Mouse (Mus musculus): ENCODE results near the gene Rims1.

Rims1 gene

GRCm38 (mm10) chr1:22293310-22293709 lies 512.5 kb downstream of the Rims1 start:
- Histone ChIP-seq H3K27me3 (ENCODE audit: control insufficient read depth, insufficient read depth, low read length, poor library complexity, severe bottlenecking) (no peaks in the 10 kb centered on the region), H3K36me3 (ENCODE audit: control insufficient read depth, insufficient read depth, low read length, poor library complexity, severe bottlenecking) (no peaks in the 10 kb centered on the region)
- DNase-seq (ENCODE audit: low read depth, low spot score): no peak

GRCm38 (mm10) chr1:22286807-22287206 lies 519.0 kb downstream of the Rims1 start:
- DNase-seq (ENCODE audit: low read depth, low spot score): no peak
- no peaks in the 10 kb centered on the region for H3K27me3 ChIP-seq (ENCODE audit: control insufficient read depth, insufficient read depth, low read length, poor library complexity, severe bottlenecking)
- H3K36me3 ChIP-seq (ENCODE audit: control insufficient read depth, insufficient read depth, low read length, poor library complexity, severe bottlenecking): no peaks in the 10 kb centered on the region

- DNase-seq (ENCODE audit: low read depth, low spot score): no peak
- no peaks in the 10 kb centered on the region for H3K27me3 ChIP-seq (ENCODE audit: control insufficient read depth, insufficient read depth, low read length, poor library complexity, severe bottlenecking)
These were observed 525.8 kb downstream of the Rims1 start for GRCm38 (mm10) chr1:22279954-22280353.

GRCm38 (mm10) chr1:22274081-22274480 lies 531.7 kb downstream of the Rims1 start:
- H3K27me3 ChIP-seq (ENCODE audit: control insufficient read depth, insufficient read depth, low read length, poor library complexity, severe bottlenecking): no peaks in the 10 kb centered on the region
- DNase-seq (ENCODE audit: low read depth, low spot score): no peak
- H3K36me3 ChIP-seq (ENCODE audit: control insufficient read depth, insufficient read depth, low read length, poor library complexity, severe bottlenecking): no peaks in the 10 kb centered on the region

More at GRCm38 (mm10) chr1:22279954-22280353, 525.8 kb downstream of the Rims1 start:
- no peaks in the 10 kb centered on the region for H3K36me3 ChIP-seq (ENCODE audit: control insufficient read depth, insufficient read depth, low read length, poor library complexity, severe bottlenecking)

- no peak for DNase-seq (ENCODE audit: low read depth, low spot score)
- no peaks in the 10 kb centered on the region for H3K36me3 ChIP-seq (ENCODE audit: control insufficient read depth, insufficient read depth, low read length, poor library complexity, severe bottlenecking)
- no peaks in the 10 kb centered on the region for H3K27me3 ChIP-seq (ENCODE audit: control insufficient read depth, insufficient read depth, low read length, poor library complexity, severe bottlenecking)
These were observed 535.7 kb downstream of the Rims1 start for GRCm38 (mm10) chr1:22270131-22270530.

GRCm38 (mm10) chr1:22268581-22269359 lies 537.0 kb downstream of the Rims1 start:
- DNase-seq (ENCODE audit: low read depth, low spot score): peak; percentile 72
- Histone ChIP-seq H3K36me3 (ENCODE audit: control insufficient read depth, insufficient read depth, low read length, poor library complexity, severe bottlenecking) (no peaks in the 10 kb centered on the region), H3K27me3 (ENCODE audit: control insufficient read depth, insufficient read depth, low read length, poor library complexity, severe bottlenecking) (no peaks in the 10 kb centered on the region)

- no peaks in the 10 kb centered on the region for H3K27me3 ChIP-seq (ENCODE audit: control insufficient read depth, insufficient read depth, low read length, poor library complexity, severe bottlenecking)
- DNase-seq (ENCODE audit: low read depth, low spot score): no peak
- H3K36me3 ChIP-seq (ENCODE audit: control insufficient read depth, insufficient read depth, low read length, poor library complexity, severe bottlenecking): no peaks in the 10 kb centered on the region
These were observed 539.3 kb downstream of the Rims1 start for GRCm38 (mm10) chr1:22266491-22266890.

- Histone ChIP-seq H3K36me3 (ENCODE audit: control insufficient read depth, insufficient read depth, low read length, poor library complexity, severe bottlenecking) (no peaks in the 10 kb centered on the region), H3K27me3 (ENCODE audit: control insufficient read depth, insufficient read depth, low read length, poor library complexity, severe bottlenecking) (no peaks in the 10 kb centered on the region)
- DNase-seq (ENCODE audit: low read depth, low spot score): no peak
These were observed 540.3 kb downstream of the Rims1 start for GRCm38 (mm10) chr1:22265528-22265927.

- no peaks in the 10 kb centered on the region for H3K36me3 ChIP-seq (ENCODE audit: control insufficient read depth, insufficient read depth, low read length, poor library complexity, severe bottlenecking)
- no peaks in the 10 kb centered on the region for H3K27me3 ChIP-seq (ENCODE audit: control insufficient read depth, insufficient read depth, low read length, poor library complexity, severe bottlenecking)
- no peak for DNase-seq (ENCODE audit: low read depth, low spot score)
These were observed 543.4 kb downstream of the Rims1 start for GRCm38 (mm10) chr1:22262169-22262950.

- Histone ChIP-seq H3K36me3 (ENCODE audit: control insufficient read depth, insufficient read depth, low read length, poor library complexity, severe bottlenecking) (no peaks in the 10 kb centered on the region), H3K27me3 (ENCODE audit: control insufficient read depth, insufficient read depth, low read length, poor library complexity, severe bottlenecking) (no peaks in the 10 kb centered on the region)
- DNase-seq (ENCODE audit: low read depth, low spot score): no peak
These were observed 544.1 kb downstream of the Rims1 start for GRCm38 (mm10) chr1:22261702-22262101.

GRCm38 (mm10) chr1:22260291-22260690 lies 545.5 kb downstream of the Rims1 start:
- H3K27me3 ChIP-seq (ENCODE audit: control insufficient read depth, insufficient read depth, low read length, poor library complexity, severe bottlenecking): no peaks in the 10 kb centered on the region

GRCm38 (mm10) chr1:22258356-22258755 lies 547.4 kb downstream of the Rims1 start:
- Histone ChIP-seq H3K36me3 (ENCODE audit: control insufficient read depth, insufficient read depth, low read length, poor library complexity, severe bottlenecking) (no peaks in the 10 kb centered on the region), H3K27me3 (ENCODE audit: control insufficient read depth, insufficient read depth, low read length, poor library complexity, severe bottlenecking) (no peaks in the 10 kb centered on the region)
- no peak for DNase-seq (ENCODE audit: low read depth, low spot score)

More at GRCm38 (mm10) chr1:22260291-22260690, 545.5 kb downstream of the Rims1 start:
- H3K36me3 ChIP-seq (ENCODE audit: control insufficient read depth, insufficient read depth, low read length, poor library complexity, severe bottlenecking): no peaks in the 10 kb centered on the region
- no peak for DNase-seq (ENCODE audit: low read depth, low spot score)

- no peak for DNase-seq (ENCODE audit: low read depth, low spot score)
- H3K36me3 ChIP-seq (ENCODE audit: control insufficient read depth, insufficient read depth, low read length, poor library complexity, severe bottlenecking): no peaks in the 10 kb centered on the region
These were observed 551.5 kb downstream of the Rims1 start for GRCm38 (mm10) chr1:22254278-22254677.

GRCm38 (mm10) chr1:22252873-22253272 lies 552.9 kb downstream of the Rims1 start:
- Histone ChIP-seq H3K27me3 (ENCODE audit: control insufficient read depth, insufficient read depth, low read length, poor library complexity, severe bottlenecking) (no peaks in the 10 kb centered on the region), H3K36me3 (ENCODE audit: control insufficient read depth, insufficient read depth, low read length, poor library complexity, severe bottlenecking) (no peaks in the 10 kb centered on the region)
- no peak for DNase-seq (ENCODE audit: low read depth, low spot score)

More at GRCm38 (mm10) chr1:22254278-22254677, 551.5 kb downstream of the Rims1 start:
- no peaks in the 10 kb centered on the region for H3K27me3 ChIP-seq (ENCODE audit: control insufficient read depth, insufficient read depth, low read length, poor library complexity, severe bottlenecking)

- H3K36me3 ChIP-seq (ENCODE audit: control insufficient read depth, insufficient read depth, low read length, poor library complexity, severe bottlenecking): no peaks in the 10 kb centered on the region
- DNase-seq (ENCODE audit: low read depth, low spot score): no peak
- no peaks in the 10 kb centered on the region for H3K27me3 ChIP-seq (ENCODE audit: control insufficient read depth, insufficient read depth, low read length, poor library complexity, severe bottlenecking)
These were observed 556.9 kb downstream of the Rims1 start for GRCm38 (mm10) chr1:22248898-22249386.
